Mouse (Mus musculus): Measurements from ENCODE around the gene Flt3. TPM values are rescaled to one million over a fixed set of nuclear protein-coding genes. Genes with fewer than 3 reads are reported as not detected.

The Flt3 gene
- total and polyA plus RNA-seq, 3 experiments = 0.76 to 3.3 (median 2.3) TPM

DNA sequence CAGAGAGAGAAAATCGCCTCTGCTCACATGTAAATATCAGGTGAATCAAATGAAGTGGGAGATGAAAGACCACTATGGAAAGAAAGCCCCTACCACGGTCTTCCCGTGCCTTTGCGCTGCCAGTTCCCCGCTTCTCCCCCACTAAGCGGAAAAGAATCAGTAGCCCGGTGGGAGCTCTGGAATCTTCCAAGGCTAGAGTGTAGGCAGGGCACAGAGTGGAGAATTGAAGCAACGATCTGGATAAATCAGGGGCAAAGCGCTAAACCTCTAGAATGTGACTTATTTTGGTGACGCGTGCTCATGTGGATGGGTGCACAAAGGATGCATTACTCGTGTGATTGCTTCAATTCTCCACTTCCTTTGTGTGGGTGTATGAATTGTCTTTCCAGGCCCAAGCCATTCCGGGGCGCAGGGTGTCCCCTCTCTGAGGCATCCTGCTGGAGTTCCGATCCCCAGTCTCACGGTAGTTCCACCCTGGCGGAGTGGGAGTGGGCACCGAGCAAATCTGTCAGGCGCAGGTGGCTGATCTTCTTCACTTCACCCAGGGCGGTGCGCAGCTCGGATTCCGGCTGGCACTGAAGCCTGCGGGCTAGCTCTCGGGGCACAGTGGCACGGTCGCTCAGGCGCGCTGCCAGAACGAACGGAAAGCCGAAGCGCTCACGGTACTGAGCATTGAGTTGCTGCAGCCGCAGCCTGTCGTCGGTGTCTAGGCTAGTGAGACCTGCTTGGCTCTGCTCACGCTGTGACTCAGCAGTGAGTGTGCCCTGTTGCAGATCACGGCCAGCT lies 85.5 kb downstream of the Flt3 start:
- in situ Hi-C loops (cut with MboI; ENCODE audit: low pct_ligation_motif_present, low pct_unique_long_range_greater_than_20kb, low sequenced_read_pairs) = loop anchor here (5.0 to 25.0 kb wide), 2 partner anchors 403 to 628 kb away; no protein-coding TSS in a partner anchor
- H3K4me2 ChIP-seq (ENCODE audit: insufficient read depth, low read depth, poor library complexity, severe bottlenecking) = no peak overlapping the region
- H3K9me3 ChIP-seq (replicated peaks; ENCODE audit: low read length) = no peaks in the 10 kb centered on the region

DNA sequence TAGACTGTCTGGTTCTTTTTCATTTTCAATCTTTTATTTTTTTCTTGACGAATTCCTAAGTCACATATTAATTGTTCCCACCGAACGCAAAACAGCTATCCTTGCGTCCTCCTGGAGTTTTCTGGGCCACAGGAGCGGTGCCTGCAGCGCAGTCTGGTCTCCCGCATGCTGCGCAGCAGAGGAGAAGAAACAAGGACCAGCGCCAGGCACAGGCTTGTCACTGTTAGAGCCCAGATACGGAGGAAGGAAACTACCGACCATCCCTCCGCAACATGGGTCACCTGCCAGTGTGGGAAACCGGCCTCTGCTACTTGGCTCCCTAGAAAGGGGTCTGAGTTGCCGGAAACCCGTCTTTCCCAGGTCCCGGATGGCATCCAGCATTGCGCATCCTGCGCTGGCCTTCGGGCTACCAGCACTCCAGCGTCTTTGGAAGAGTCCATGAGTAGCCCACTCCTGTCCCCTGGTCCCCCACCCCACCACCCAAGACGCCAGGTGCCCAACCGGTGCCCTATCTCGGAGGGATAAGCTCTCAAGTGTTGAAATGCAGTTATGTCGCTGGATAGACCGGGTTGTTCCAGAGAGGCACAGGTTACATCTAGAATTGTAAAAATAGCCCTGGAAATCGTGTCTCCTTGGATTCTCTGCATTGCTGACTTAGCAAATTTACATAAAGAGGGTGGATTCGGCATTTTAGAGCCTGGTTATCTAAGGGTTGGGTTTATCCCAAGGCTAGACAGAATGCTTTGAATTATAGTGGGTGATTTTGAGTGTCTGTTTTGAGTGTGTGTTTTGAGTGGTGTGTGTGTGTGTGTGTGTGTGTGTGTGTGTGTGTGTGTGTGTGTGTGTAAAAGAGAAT lies 87.2 kb downstream of the Flt3 start:
- no peak for DNase-seq (ENCODE audit: extremely low read depth)
- no peak overlapping the region for H3K27ac ChIP-seq (ENCODE audit: insufficient read depth, low read depth)
- H3K27me3 ChIP-seq (replicated peaks) = peaks cover 59% of the 10 kb centered on the region
- no peak overlapping the region for H3K9ac ChIP-seq (ENCODE audit: insufficient read depth, low read depth)
- dilution Hi-C loops (cut with MboI; ENCODE audit: extremely low pct_ligation_motif_present, extremely low pct_unique_long_range_greater_than_20kb, low sequenced_read_pairs) (no loop called here), in situ Hi-C loops (cut with MboI; ENCODE audit: low pct_ligation_motif_present, low pct_unique_long_range_greater_than_20kb, low sequenced_read_pairs) (loop anchor here (25.0 kb wide), 1 partner anchor 626 kb away; no protein-coding TSS in a partner anchor)
- TF ChIP-seq SIN3A (IDR thresholded peaks at IDR 0.05; ENCODE audit: low read length) = no peak
- TF ChIP-seq MAFK (IDR thresholded peaks at IDR 0.05; ENCODE audit: insufficient replicate concordance, low read length) = peak; percentile 60; the same call in 1 of the 2 replicates
- no peak overlapping the region for H3K4me3 ChIP-seq (replicated peaks in 1 of 3; ENCODE audit: low read depth in 2 of 3, low read length in 2 of 3, poor library complexity in 1 of 3)
- H3K79me2 ChIP-seq (replicated peaks; ENCODE audit: control insufficient read depth, extremely low read depth, insufficient read depth, poor library complexity, severe bottlenecking) = no peaks in the 10 kb centered on the region
- H3K4me2 ChIP-seq (ENCODE audit: insufficient read depth, low read depth, poor library complexity, severe bottlenecking) = no peak overlapping the region
- peaks cover 0 to 3% of the 10 kb centered on the region in 2 experiments; a peak in 1 of 4 replicates for H3K4me1 ChIP-seq (ENCODE audit: control insufficient read depth in 1 of 2, insufficient read depth in 2 of 2)
- no peaks in the 10 kb centered on the region for H3K36me3 ChIP-seq (replicated peaks in 1 of 2; ENCODE audit: control insufficient read depth in 1 of 2, insufficient read depth in 1 of 2, low read length in 1 of 2)
- H3K9me3 ChIP-seq (replicated peaks; ENCODE audit: low read length) = no peaks in the 10 kb centered on the region

More for the DNA sequence above, 85.5 kb downstream of the Flt3 start:
- peak overlapping the region; percentile 11; the same call in 1 of the 2 replicates for H3K27ac ChIP-seq (ENCODE audit: insufficient read depth, low read depth)
- H3K36me3 ChIP-seq (replicated peaks in 1 of 2; ENCODE audit: control insufficient read depth in 1 of 2, insufficient read depth in 1 of 2, low read length in 1 of 2) = no peaks in the 10 kb centered on the region
- TF ChIP-seq POLR2AphosphoS2 (IDR thresholded peaks at IDR 0.05; ENCODE audit: low read depth, low read length) (no peak), CHD2 (IDR thresholded peaks at IDR 0.05; ENCODE audit: low read length) (no peak), CTCF (conservative IDR thresholded peaks at IDR 0.05 in 1 of 2, IDR thresholded peaks at IDR 0.05 in 1 of 2; ENCODE audit: low read depth in 2 of 2, low read length in 2 of 2) (no peak), PAX5 (IDR thresholded peaks at IDR 0.05; ENCODE audit: low read length) (no peak), JUND (conservative IDR thresholded peaks at IDR 0.05; ENCODE audit: low read depth, low read length) (no peak), SIN3A (IDR thresholded peaks at IDR 0.05; ENCODE audit: low read length) (no peak)
- no peak overlapping the region for H3K9ac ChIP-seq (ENCODE audit: insufficient read depth, low read depth)
- no peak for DNase-seq (ENCODE audit: extremely low read depth)
- dilution Hi-C loops (cut with MboI; ENCODE audit: extremely low pct_ligation_motif_present, extremely low pct_unique_long_range_greater_than_20kb, low sequenced_read_pairs) = no loop called here
- no peaks in the 10 kb centered on the region for H3K79me2 ChIP-seq (replicated peaks; ENCODE audit: control insufficient read depth, extremely low read depth, insufficient read depth, poor library complexity, severe bottlenecking)
- peaks cover 50% of the 10 kb centered on the region for H3K27me3 ChIP-seq (replicated peaks)
- no peak overlapping the region for H3K4me3 ChIP-seq (replicated peaks in 1 of 3; ENCODE audit: low read depth in 2 of 3, low read length in 2 of 3, poor library complexity in 1 of 3)
- peaks cover 0 to 3% of the 10 kb centered on the region in 2 experiments; a peak in 1 of 4 replicates for H3K4me1 ChIP-seq (ENCODE audit: control insufficient read depth in 1 of 2, insufficient read depth in 2 of 2)

DNA sequence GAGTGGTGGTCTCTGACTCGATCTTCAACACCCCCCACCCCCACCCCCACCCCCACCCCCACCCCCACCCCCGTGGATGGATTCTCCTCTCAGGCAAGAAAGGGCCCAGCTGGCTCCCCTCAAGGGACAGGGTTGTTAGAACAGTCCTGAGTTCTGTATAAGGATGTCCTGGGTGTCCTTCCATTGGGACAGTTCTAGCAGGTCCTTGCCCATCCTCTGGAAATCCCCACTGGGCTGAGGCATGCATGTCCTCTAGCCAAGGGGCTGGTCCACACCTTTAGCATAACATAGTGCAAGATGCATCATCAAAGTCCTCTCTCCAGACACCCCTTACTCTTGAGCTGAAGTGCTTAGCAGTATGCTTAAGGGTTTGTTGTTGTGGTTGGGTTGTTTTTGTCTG lies 90.5 kb downstream of the Flt3 start:
- in situ Hi-C loops (cut with MboI; ENCODE audit: low pct_ligation_motif_present, low pct_unique_long_range_greater_than_20kb, low sequenced_read_pairs) (loop anchor here (25.0 kb wide), 1 partner anchor 622 kb away; no protein-coding TSS in a partner anchor), dilution Hi-C loops (cut with MboI; ENCODE audit: extremely low pct_ligation_motif_present, extremely low pct_unique_long_range_greater_than_20kb, low sequenced_read_pairs) (no loop called here)
- Histone ChIP-seq H3K4me2 (ENCODE audit: insufficient read depth, low read depth, poor library complexity, severe bottlenecking) (no peak overlapping the region), H3K4me1 (ENCODE audit: control insufficient read depth in 1 of 2, insufficient read depth in 2 of 2) (no peaks in the 10 kb centered on the region), H3K9ac (ENCODE audit: insufficient read depth, low read depth) (no peak overlapping the region), H3K27ac (ENCODE audit: insufficient read depth, low read depth) (no peak overlapping the region), H3K27me3 (replicated peaks) (peaks cover 38% of the 10 kb centered on the region), H3K36me3 (replicated peaks in 1 of 2; ENCODE audit: control insufficient read depth in 1 of 2, insufficient read depth in 1 of 2, low read length in 1 of 2) (no peaks in the 10 kb centered on the region), H3K9me3 (replicated peaks; ENCODE audit: low read length) (peaks cover 16% of the 10 kb centered on the region), H3K79me2 (replicated peaks; ENCODE audit: control insufficient read depth, extremely low read depth, insufficient read depth, poor library complexity, severe bottlenecking) (no peaks in the 10 kb centered on the region), H3K4me3 (replicated peaks in 1 of 3; ENCODE audit: low read depth in 2 of 3, low read length in 2 of 3, poor library complexity in 1 of 3) (no peak overlapping the region)
- TF ChIP-seq CTCF (conservative IDR thresholded peaks at IDR 0.05 in 1 of 2, IDR thresholded peaks at IDR 0.05 in 1 of 2; ENCODE audit: low read depth in 2 of 2, low read length in 2 of 2) = no peak
- TF ChIP-seq MAFK (IDR thresholded peaks at IDR 0.05; ENCODE audit: insufficient replicate concordance, low read length) = no peak
- TF ChIP-seq POLR2A (IDR thresholded peaks at IDR 0.05; ENCODE audit: low read depth, low read length) = no peak
- no peak for TF ChIP-seq RCOR1 (conservative IDR thresholded peaks at IDR 0.05; ENCODE audit: low read depth, low read length)
- no peak for TF ChIP-seq SIN3A (IDR thresholded peaks at IDR 0.05; ENCODE audit: low read length)
- no peak for TF ChIP-seq MXI1 (IDR thresholded peaks at IDR 0.05; ENCODE audit: low read depth, low read length)
- TF ChIP-seq MAX (IDR thresholded peaks at IDR 0.05; ENCODE audit: low read length) = no peak
- TF ChIP-seq ZNF384 (IDR thresholded peaks at IDR 0.05; ENCODE audit: low read depth, low read length) = no peak
- no peak for TF ChIP-seq ZMIZ1 (IDR thresholded peaks at IDR 0.05; ENCODE audit: low read depth, low read length)
- TF ChIP-seq MEF2A (IDR thresholded peaks at IDR 0.05; ENCODE audit: borderline replicate concordance, low read depth, low read length) = no peak
- no peak for TF ChIP-seq ZKSCAN1 (IDR thresholded peaks at IDR 0.05; ENCODE audit: borderline replicate concordance, low read depth, low read length)
- no peak for TF ChIP-seq ELF1 (IDR thresholded peaks at IDR 0.05; ENCODE audit: low read depth, low read length)
- TF ChIP-seq UBTF (IDR thresholded peaks at IDR 0.05; ENCODE audit: low read depth, low read length) = no peak
- TF ChIP-seq POLR2AphosphoS2 (IDR thresholded peaks at IDR 0.05; ENCODE audit: low read depth, low read length) = no peak
- TF ChIP-seq ZC3H11A (IDR thresholded peaks at IDR 0.05; ENCODE audit: low read depth, low read length) = no peak
- TF ChIP-seq GABPA (IDR thresholded peaks at IDR 0.05; ENCODE audit: insufficient replicate concordance, low read depth, low read length) = no peak
- TF ChIP-seq NRF1 (IDR thresholded peaks at IDR 0.05; ENCODE audit: low read depth, low read length) = no peak
- TF ChIP-seq TBP (conservative IDR thresholded peaks at IDR 0.05; ENCODE audit: low read depth, low read length) = no peak
- DNase-seq (ENCODE audit: extremely low read depth) = no peak
